Comparison of ENCODE assay signal across 8 mouse cellular contexts in the genomic region with DNA sequence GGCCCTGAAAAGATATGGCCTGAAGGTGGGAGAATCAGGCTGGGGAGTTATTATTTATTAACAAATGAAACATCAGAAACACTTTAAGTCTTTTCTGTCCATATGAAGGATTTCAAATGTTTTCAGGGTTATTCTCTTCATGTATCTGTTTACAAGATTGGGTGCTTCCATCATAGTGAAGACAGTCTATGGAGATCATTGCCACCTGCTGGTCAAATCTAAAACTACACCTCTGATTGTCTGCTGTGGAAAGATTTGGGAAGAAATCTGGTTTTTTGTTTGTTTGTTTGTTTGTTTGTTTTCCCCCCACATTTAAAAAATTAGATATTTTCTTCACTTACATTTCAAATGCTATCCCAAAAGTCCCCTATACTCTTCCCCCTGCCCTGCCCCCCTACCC. TPM values are rescaled to one million over a fixed set of nuclear protein-coding genes. Genes with fewer than 3 reads are reported as not detected.
DNase-seq lines count a peak whose midpoint lies in the region; ATAC-seq and TF ChIP-seq lines count a peak whose summit lies in the region.
"Had no signal": no experiment of that assay in that cellular context is flagged by ENCODE, and none has a peak within 500 bp of the region (broad histone marks: within the 10 kb centered on the region; RNA-seq: fewer than 3 reads in every experiment).

No protein-coding gene starts in this region.

- H3K36me3 ChIP-seq in intestine, postnatal 0 days (ENCODE audit: control insufficient read depth, insufficient read depth): no peaks in the 10 kb centered on the region
- H3K36me3 ChIP-seq in intestine, embryonic 16.5 days (ENCODE audit: control insufficient read depth, insufficient read depth, low read length): no peaks in the 10 kb centered on the region
- H3K36me3 ChIP-seq in E14TG2a.4 (ENCODE audit: insufficient read depth, low read length): no peaks in the 10 kb centered on the region
- H3K36me3 ChIP-seq in splenic B cell, adult 2 months (ENCODE audit: control insufficient read depth, insufficient read depth, low read length, poor library complexity, severe bottlenecking): no peaks in the 10 kb centered on the region
- H3K36me3 ChIP-seq: embryonic facial prominence, embryonic 13.5 days had no signal

- H3K4me2 ChIP-seq in intestine, postnatal 0 days (replicated peaks; ENCODE audit: low read depth): no peak overlapping the region
- no peak overlapping the region for H3K4me2 ChIP-seq in intestine, embryonic 16.5 days (ENCODE audit: low read depth, low read length)
- H3K4me2 ChIP-seq: embryonic facial prominence, embryonic 13.5 days had no signal

- DNase-seq in A20 (ENCODE audit: low read depth, low spot score): peak; percentile 23
- DNase-seq in embryo, embryonic 10.5 days (ENCODE audit: low spot score): peak; percentile 71
- peak; percentile 31 to 42 for DNase-seq in left cerebral cortex, postnatal 25 days (ENCODE audit: low spot score in 2 of 2)
- DNase-seq in splenic B cell, adult 2 months (ENCODE audit: low read depth, low spot score): peak; percentile 55

- no peak overlapping the region for H3K27ac ChIP-seq in intestine, postnatal 0 days (ENCODE audit: low read depth, low read length)
- H3K27ac ChIP-seq in intestine, embryonic 16.5 days (ENCODE audit: low read length): no peak overlapping the region
- H3K27ac ChIP-seq: embryonic facial prominence, embryonic 13.5 days had no signal

- H3K9me3 ChIP-seq in intestine, postnatal 0 days (ENCODE audit: control insufficient read depth): no peaks in the 10 kb centered on the region
- no peaks in the 10 kb centered on the region for H3K9me3 ChIP-seq in intestine, embryonic 16.5 days (ENCODE audit: control insufficient read depth, low read length)
- H3K9me3 ChIP-seq in E14TG2a.4 (ENCODE audit: low read length): no peaks in the 10 kb centered on the region
- H3K9me3 ChIP-seq: embryonic facial prominence, embryonic 13.5 days had no signal

- H3K9ac ChIP-seq in intestine, postnatal 0 days (ENCODE audit: low read depth, low read length): no peak overlapping the region
- no peak overlapping the region for H3K9ac ChIP-seq in intestine, embryonic 16.5 days (ENCODE audit: low read depth, low read length)
- H3K9ac ChIP-seq: embryonic facial prominence, embryonic 13.5 days had no signal

- TF ChIP-seq CTCF in intestine, postnatal 0 days (IDR thresholded peaks at IDR 0.05; ENCODE audit: low read depth): peak; percentile 69
- TF ChIP-seq CTCF in E14TG2a.4 (conservative IDR thresholded peaks at IDR 0.05; ENCODE audit: low read length): peak; percentile 39

- H3K4me3 ChIP-seq in intestine, postnatal 0 days (ENCODE audit: low read depth, low read length): no peak overlapping the region
- H3K4me3 ChIP-seq in intestine, embryonic 16.5 days (ENCODE audit: low read length): no peak overlapping the region
- no peak overlapping the region for H3K4me3 ChIP-seq in E14TG2a.4 (replicated peaks; ENCODE audit: low read length)
- H3K4me3 ChIP-seq: embryonic facial prominence, embryonic 13.5 days had no signal

- ATAC-seq in intestine, postnatal 0 days: no peak
- ATAC-seq in intestine, embryonic 16.5 days: no peak

- no peaks in the 10 kb centered on the region for H3K27me3 ChIP-seq in intestine, postnatal 0 days (replicated peaks; ENCODE audit: control insufficient read depth, insufficient read depth, low read length)
- H3K27me3 ChIP-seq in intestine, embryonic 16.5 days (replicated peaks; ENCODE audit: control insufficient read depth, insufficient read depth, low read length): no peaks in the 10 kb centered on the region
- no peaks in the 10 kb centered on the region for H3K27me3 ChIP-seq in E14TG2a.4 (ENCODE audit: insufficient read depth, low read length)
- H3K27me3 ChIP-seq in splenic B cell, adult 2 months (ENCODE audit: control insufficient read depth, insufficient read depth, low read length, poor library complexity, severe bottlenecking): no peaks in the 10 kb centered on the region
- H3K27me3 ChIP-seq: embryonic facial prominence, embryonic 13.5 days had no signal

- intact Hi-C loops in left cerebral cortex, postnatal 25 days (cut with DNase I): no loop called here

- H3K4me1 ChIP-seq in intestine, postnatal 0 days (replicated peaks; ENCODE audit: control insufficient read depth, insufficient read depth, low read length): no peaks in the 10 kb centered on the region
- H3K4me1 ChIP-seq in intestine, embryonic 16.5 days (ENCODE audit: control insufficient read depth, insufficient read depth, low read length): no peaks in the 10 kb centered on the region
- no peaks in the 10 kb centered on the region for H3K4me1 ChIP-seq in E14TG2a.4 (replicated peaks; ENCODE audit: low read depth, low read length)
- H3K4me1 ChIP-seq: embryonic facial prominence, embryonic 13.5 days had no signal

RNA-seq across cellular contexts. Expression of a gene that starts 39.5 kb away (rescaled TPM):
- 0.12 TPM in 2 replicates for polyA plus RNA-seq in intestine, postnatal 0 days (2015; fragmentation: Nextera tagmentation; extraction: Ambion mirVana)
- 0.29 and 0.43 TPM in 2 replicates for polyA plus RNA-seq in intestine, embryonic 16.5 days (2015; fragmentation: Nextera tagmentation; extraction: Ambion mirVana)
- total RNA-seq in left cerebral cortex, postnatal 25 days (2021): not detected
